Mouse (Mus musculus): Measurements from ENCODE around the gene Thada. TPM values are rescaled to one million over a fixed set of nuclear protein-coding genes. Genes with fewer than 3 reads are reported as not detected.

Gene Thada
- polyA plus RNA-seq, 1 experiment, result 6.8 TPM

- DNase-seq, result no peak
- TF ChIP-seq POLR2A (IDR thresholded peaks at IDR 0.05; ENCODE audit: borderline replicate concordance, insufficient read depth, low read length), result no peak
- Histone ChIP-seq H3K27ac (ENCODE audit: insufficient read depth, low read length) (no peak overlapping the region), H3K27me3 (ENCODE audit: control insufficient read depth, insufficient read depth, low read length) (no peaks in the 10 kb centered on the region), H3K4me1 (ENCODE audit: control insufficient read depth, insufficient read depth, low read length) (no peaks in the 10 kb centered on the region), H3K4me3 (replicated peaks; ENCODE audit: insufficient read depth, low read depth, low read length) (no peak overlapping the region)
- 75% methylated on average over 2 of the region's 2 CpGs for WGBS
Measured at GRCm38 (mm10) chr17:84505922-84506321, 39.9 kb upstream of the Thada start.

DNA sequence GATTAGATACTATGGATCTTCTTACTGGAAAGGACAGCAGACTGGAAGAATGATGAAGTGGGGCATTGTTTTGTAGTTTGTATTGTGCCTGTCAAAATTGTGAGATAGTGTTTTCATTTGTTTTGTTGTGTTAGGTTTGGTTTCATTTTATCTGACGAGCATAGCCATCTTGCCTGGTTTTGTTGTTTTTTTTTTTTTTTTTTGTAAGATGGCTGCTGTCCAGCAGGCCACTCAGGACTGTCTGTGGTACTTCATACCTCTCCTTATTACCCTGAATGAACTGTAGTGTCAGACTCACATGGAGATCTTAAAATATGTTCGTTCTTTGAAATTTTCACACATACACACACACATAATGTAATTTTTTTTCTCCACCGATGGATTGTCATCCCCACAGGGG lies 36.3 kb upstream of the Thada start:
- no peaks in the 10 kb centered on the region for H3K27me3 ChIP-seq (ENCODE audit: control insufficient read depth, insufficient read depth, low read length)
- whole genome bisulfite sequencing, result 65% methylated on average over 3 of the region's 3 CpGs
- no peak for TF ChIP-seq POLR2A (IDR thresholded peaks at IDR 0.05; ENCODE audit: borderline replicate concordance, insufficient read depth, low read length)
- no peak for DNase-seq
- H3K27ac ChIP-seq (ENCODE audit: insufficient read depth, low read length), result no peak overlapping the region
- H3K4me1 ChIP-seq (ENCODE audit: control insufficient read depth, insufficient read depth, low read length), result no peaks in the 10 kb centered on the region
- no peak overlapping the region for H3K4me3 ChIP-seq (replicated peaks; ENCODE audit: insufficient read depth, low read depth, low read length)

DNA sequence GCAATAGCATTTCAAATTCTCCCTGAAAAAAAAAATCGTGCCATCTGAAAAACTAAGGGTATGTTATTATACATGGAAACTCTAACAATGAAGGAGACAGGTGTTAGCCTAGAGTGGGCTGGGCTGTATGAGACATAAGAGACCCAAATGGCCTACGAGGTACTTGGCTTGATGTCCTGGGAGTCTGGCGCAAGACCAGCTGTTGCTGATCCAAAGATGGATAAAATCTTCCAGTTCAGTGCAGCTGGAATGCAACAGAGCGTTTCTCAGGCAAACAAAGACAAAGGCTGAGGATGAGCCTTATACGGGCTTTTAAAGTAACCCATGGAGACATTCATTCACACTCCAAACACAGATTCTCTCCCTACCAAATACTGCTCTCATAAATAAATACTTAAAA lies 32.6 kb upstream of the Thada start:
- TF ChIP-seq CTCF (IDR thresholded peaks at IDR 0.05; ENCODE audit: borderline replicate concordance, insufficient read depth, low read depth, low read length) (no peak), POLR2A (IDR thresholded peaks at IDR 0.05; ENCODE audit: borderline replicate concordance, insufficient read depth, low read length) (no peak)
- Histone ChIP-seq H3K4me3 (replicated peaks; ENCODE audit: insufficient read depth, low read depth, low read length) (no peak overlapping the region), H3K4me1 (ENCODE audit: control insufficient read depth, insufficient read depth, low read length) (no peaks in the 10 kb centered on the region), H3K27me3 (ENCODE audit: control insufficient read depth, insufficient read depth, low read length) (no peaks in the 10 kb centered on the region), H3K27ac (ENCODE audit: insufficient read depth, low read length) (no peak overlapping the region)
- no peak for DNase-seq
- 9% methylated on average over 5 of the region's 5 CpGs for WGBS

GRCm38 (mm10) chr17:84497972-84498604 lies 32.1 kb upstream of the Thada start:
- 59% methylated on average over 3 of the region's 3 CpGs for WGBS
- Histone ChIP-seq H3K27me3 (ENCODE audit: control insufficient read depth, insufficient read depth, low read length) (no peaks in the 10 kb centered on the region), H3K4me3 (replicated peaks; ENCODE audit: insufficient read depth, low read depth, low read length) (no peak overlapping the region), H3K4me1 (ENCODE audit: control insufficient read depth, insufficient read depth, low read length) (no peaks in the 10 kb centered on the region), H3K27ac (ENCODE audit: insufficient read depth, low read length) (no peak overlapping the region)
- DNase-seq, result no peak
- TF ChIP-seq POLR2A (IDR thresholded peaks at IDR 0.05; ENCODE audit: borderline replicate concordance, insufficient read depth, low read length) (no peak), CTCF (IDR thresholded peaks at IDR 0.05; ENCODE audit: borderline replicate concordance, insufficient read depth, low read depth, low read length) (no peak)

DNA sequence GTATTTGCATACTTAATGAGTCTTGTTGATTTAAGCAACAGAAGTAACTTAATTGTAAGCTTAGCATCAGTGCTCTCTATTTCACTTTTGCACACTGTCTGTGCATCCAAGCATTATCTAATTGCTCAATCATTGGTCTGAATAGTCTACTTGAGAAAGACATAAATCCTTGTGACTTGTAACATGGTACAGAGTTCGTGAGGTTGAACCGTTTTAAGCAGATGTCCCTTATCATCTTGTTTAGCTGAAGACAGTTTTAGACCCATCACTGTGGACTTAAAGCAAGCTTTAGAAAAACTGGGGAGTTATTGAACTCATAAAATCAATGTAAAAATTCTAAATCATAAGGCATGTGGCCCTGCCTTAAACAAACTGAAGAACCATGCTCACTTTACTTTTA lies 31.6 kb upstream of the Thada start:
- TF ChIP-seq CTCF (IDR thresholded peaks at IDR 0.05; ENCODE audit: borderline replicate concordance, insufficient read depth, low read depth, low read length) (no peak), POLR2A (IDR thresholded peaks at IDR 0.05; ENCODE audit: borderline replicate concordance, insufficient read depth, low read length) (no peak)
- 70% methylated on average over 2 of the region's 2 CpGs for WGBS
- no peak overlapping the region for H3K4me3 ChIP-seq (replicated peaks; ENCODE audit: insufficient read depth, low read depth, low read length)

DNA sequence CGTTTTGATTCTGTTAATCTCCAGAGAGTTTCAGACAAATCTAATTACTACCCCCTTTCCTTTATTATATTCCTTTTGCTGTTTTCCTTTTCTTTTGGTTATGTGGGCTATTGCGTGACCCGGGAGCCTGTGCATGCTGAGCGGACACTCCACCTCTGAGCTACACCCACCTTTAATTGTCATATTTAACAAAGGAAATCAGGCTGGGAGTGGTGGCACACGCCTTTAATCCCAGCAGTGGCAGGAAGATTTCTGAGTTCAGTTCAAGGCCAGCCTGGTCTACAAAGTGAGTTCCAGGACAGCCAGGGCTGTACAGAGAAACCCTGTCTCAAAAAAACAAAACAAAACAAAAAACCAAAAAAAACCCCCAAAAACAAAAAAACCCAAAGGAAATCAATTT lies 31.0 kb upstream of the Thada start:
- no peak for DNase-seq
- WGBS, result 90% methylated on average over 5 of the region's 5 CpGs

More for the DNA sequence above, 31.6 kb upstream of the Thada start:
- Histone ChIP-seq H3K4me1 (ENCODE audit: control insufficient read depth, insufficient read depth, low read length) (no peaks in the 10 kb centered on the region), H3K27ac (ENCODE audit: insufficient read depth, low read length) (no peak overlapping the region), H3K27me3 (ENCODE audit: control insufficient read depth, insufficient read depth, low read length) (no peaks in the 10 kb centered on the region)
- no peak for DNase-seq

DNA sequence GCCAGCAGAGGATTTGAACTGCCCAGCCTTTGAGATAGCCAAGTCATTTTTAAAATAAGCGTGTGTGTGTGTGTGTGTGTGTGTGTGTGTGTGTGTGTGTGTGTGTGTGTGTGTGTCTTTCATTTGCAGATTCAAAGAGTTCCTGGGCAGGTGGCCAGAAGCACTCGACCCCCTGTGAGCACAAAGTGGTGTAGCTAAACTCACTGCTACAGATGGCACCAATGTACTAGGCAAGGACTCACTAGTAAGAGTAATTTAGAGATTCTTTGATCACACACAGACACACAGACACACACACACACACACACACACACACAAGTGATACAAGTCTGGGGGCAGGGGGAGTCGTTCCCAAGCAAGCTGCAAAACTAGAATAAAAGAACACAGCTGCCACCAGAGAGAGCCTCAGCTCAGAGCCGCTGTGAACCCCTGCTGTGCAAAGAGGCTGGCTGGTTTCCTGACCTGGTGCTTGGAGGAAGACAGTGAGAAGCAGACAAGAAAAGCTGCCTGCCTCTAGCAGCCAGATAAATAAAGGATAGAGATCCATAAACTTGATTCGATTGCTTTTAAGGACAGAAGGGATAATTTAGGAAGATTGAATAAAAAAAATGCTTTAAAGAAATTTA lies 26.4 kb upstream of the Thada start:
- WGBS, result 11% methylated on average over 5 of the region's 5 CpGs
- TF ChIP-seq CTCF (IDR thresholded peaks at IDR 0.05; ENCODE audit: borderline replicate concordance, insufficient read depth, low read depth, low read length) (no peak), POLR2A (IDR thresholded peaks at IDR 0.05; ENCODE audit: borderline replicate concordance, insufficient read depth, low read length) (no peak)
- DNase-seq, result no peak

More for the DNA sequence above, 31.0 kb upstream of the Thada start:
- Histone ChIP-seq H3K4me1 (ENCODE audit: control insufficient read depth, insufficient read depth, low read length) (no peaks in the 10 kb centered on the region), H3K27ac (ENCODE audit: insufficient read depth, low read length) (no peak overlapping the region), H3K4me3 (replicated peaks; ENCODE audit: insufficient read depth, low read depth, low read length) (no peak overlapping the region), H3K27me3 (ENCODE audit: control insufficient read depth, insufficient read depth, low read length) (no peaks in the 10 kb centered on the region)
- TF ChIP-seq POLR2A (IDR thresholded peaks at IDR 0.05; ENCODE audit: borderline replicate concordance, insufficient read depth, low read length), result no peak
- TF ChIP-seq CTCF (IDR thresholded peaks at IDR 0.05; ENCODE audit: borderline replicate concordance, insufficient read depth, low read depth, low read length), result no peak

GRCm38 (mm10) chr17:84487415-84487814 lies 21.4 kb upstream of the Thada start:
- no peak for TF ChIP-seq CTCF (IDR thresholded peaks at IDR 0.05; ENCODE audit: borderline replicate concordance, insufficient read depth, low read depth, low read length)
- no peak for TF ChIP-seq POLR2A (IDR thresholded peaks at IDR 0.05; ENCODE audit: borderline replicate concordance, insufficient read depth, low read length)
- H3K27ac ChIP-seq (ENCODE audit: insufficient read depth, low read length), result no peak overlapping the region
- no peak overlapping the region for H3K4me3 ChIP-seq (replicated peaks; ENCODE audit: insufficient read depth, low read depth, low read length)
- no peaks in the 10 kb centered on the region; the same call in 1 of the 2 replicates for H3K27me3 ChIP-seq (ENCODE audit: control insufficient read depth, insufficient read depth, low read length)
- no peak for DNase-seq
- H3K4me1 ChIP-seq (ENCODE audit: control insufficient read depth, insufficient read depth, low read length), result no peaks in the 10 kb centered on the region
- WGBS, result 88% methylated on average over 2 of the region's 2 CpGs

More for the DNA sequence above, 26.4 kb upstream of the Thada start:
- Histone ChIP-seq H3K27me3 (ENCODE audit: control insufficient read depth, insufficient read depth, low read length) (no peaks in the 10 kb centered on the region), H3K27ac (ENCODE audit: insufficient read depth, low read length) (no peak overlapping the region), H3K4me1 (ENCODE audit: control insufficient read depth, insufficient read depth, low read length) (no peaks in the 10 kb centered on the region), H3K4me3 (replicated peaks; ENCODE audit: insufficient read depth, low read depth, low read length) (no peak overlapping the region)

Measured in cerebellum, adult 2 months (tissue).